Mouse (Mus musculus) ovary, postnatal 14 days (tissue): Measurements from ENCODE around the gene Mmp14.

Experiments used
- DNase-seq: peaks from one replicate; pipeline ENCODE4 v3.0.0; 2022; ENCODE audit warnings: low spot score

Mmp14 gene

DNA sequence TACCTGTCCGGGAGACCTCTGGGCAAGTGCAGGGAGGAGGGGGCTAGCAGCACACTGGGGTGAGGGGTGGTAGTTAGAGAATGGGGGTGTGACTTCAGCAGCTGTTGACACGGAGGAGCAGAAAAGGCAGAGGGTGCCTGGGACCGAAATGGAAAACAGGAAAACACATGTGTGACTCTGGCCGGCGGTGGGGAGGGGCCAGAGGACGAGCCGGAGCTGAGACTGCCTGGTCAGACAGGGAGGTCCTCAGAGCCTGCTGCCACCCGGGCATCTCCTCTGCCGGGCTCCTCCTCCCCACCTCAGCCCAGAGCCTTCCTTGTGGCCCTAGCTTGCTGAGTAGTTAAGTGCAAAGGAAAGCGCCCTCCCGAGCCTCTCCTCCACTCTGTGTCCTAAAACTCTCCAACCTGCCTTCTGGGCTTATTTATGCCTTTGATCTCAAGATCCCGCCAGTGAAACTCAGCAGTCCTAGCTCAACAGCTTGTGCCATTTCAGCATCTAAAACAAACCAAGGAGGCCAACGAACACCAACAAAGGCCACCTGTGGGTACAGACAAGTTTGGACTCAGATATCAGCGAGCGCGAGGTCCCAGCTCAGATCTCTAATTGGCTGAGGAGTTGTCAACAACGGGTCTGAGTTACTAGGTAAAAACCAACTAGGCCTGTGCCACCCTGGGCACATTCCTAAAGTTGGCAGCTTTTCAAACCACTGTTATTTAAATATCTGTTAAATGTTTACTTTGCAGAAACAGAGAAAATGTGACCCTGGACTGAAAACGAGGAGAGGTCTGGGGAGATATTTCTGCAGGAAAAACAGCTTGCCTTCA, 17.3 kb upstream of the Mmp14 start:
- peak; percentile 27 for DNase-seq

DNA sequence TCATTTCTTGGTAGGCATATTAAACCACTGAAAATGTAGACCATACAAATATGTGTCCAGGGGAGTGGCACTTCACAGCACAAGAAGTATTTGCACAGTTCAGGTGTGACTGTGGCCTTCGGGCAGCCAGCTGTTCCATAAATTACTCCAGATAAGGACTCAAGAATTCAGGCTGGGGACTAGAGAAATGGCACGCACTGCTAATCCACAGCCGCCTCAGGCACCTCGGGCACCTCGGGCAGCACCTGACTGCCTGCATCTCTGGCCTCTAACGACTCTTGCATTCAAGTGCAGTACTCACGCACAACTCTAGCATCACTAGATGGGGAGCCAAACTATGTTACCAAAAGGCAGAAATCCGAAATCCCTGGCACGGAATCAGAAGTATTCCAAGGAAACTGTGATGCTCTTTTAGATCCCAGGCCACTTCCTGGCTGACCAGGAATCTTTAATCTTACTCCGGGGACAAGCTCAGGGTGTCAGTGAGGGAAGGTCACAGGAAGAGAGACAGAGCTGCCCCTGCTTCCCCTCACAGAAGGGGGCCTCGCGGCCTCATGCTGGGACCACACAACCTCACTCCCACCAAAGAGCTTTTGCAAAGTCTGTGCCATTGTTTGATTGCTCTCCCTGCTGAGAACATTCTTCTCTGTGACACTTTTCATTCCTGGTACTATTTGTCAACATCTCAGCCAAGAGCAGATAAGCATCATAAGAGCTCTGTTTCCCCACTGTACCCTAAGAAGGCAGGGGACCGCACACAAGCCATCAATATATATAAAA, 16.0 kb upstream of the Mmp14 start:
- DNase-seq: no peak

- DNase-seq: no peak
Observed at GRCm38 (mm10) chr14:54416229-54416775, 15.1 kb upstream of the Mmp14 start.

GRCm38 (mm10) chr14:54416830-54417229, 14.6 kb upstream of the Mmp14 start:
- no peak for DNase-seq

DNA sequence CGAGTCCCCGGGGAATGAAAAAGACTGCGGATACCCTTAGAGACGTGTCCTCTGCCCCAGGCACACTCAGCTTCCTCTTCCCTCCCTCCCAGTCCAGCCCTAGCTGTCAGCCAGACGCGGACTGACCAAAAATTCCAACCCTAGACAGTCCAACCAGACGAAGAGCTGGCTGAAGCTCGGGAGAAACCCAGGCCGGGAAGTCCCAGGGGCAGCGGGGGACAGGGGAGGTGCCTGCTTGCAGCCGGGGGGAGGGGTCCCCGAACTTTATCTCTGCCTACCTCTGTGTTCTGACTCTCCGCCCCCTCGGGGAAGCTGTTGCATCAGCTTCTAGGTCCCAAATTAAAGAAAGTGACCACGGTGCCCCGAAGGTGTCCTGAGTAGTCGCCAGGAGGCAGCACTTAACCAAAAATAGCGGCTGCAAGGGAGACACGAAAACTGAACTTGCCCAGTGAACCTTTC, 13.8 kb upstream of the Mmp14 start, which contains the start of gene Slc7a7:
Gene Slc7a7 (minus strand): TSS at position 158 of the 459 bp plus-strand sequence.
- DNase-seq: no peak

GRCm38 (mm10) chr14:54421014-54421413, 10.4 kb upstream of the Mmp14 start:
- no peak for DNase-seq

DNA sequence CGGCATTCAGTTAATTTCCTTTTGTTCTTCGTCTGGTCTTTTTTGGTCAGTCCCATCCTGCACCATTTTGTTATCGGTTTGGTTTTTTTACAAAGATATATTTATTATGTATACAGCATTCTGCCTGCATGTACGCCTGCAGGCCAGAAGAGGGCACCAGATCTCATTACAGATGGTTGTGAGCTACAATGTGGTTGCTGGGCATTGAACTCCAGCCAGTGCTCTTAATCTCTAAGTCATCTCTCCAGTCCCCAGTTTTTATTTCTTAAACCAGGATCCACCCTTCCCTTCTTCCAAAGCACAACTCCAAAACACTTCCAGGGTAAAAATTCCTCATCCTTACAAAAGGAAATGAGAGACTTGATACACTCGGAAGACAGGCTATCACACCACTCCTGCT, 8.0 kb upstream of the Mmp14 start:
- DNase-seq: no peak

GRCm38 (mm10) chr14:54424634-54425033, 6.8 kb upstream of the Mmp14 start:
- DNase-seq: no peak

GRCm38 (mm10) chr14:54425540-54425939, 5.9 kb upstream of the Mmp14 start:
- DNase-seq: no peak

GRCm38 (mm10) chr14:54426003-54426688, 5.3 kb upstream of the Mmp14 start:
- no peak for DNase-seq

GRCm38 (mm10) chr14:54426689-54427398, 4.6 kb upstream of the Mmp14 start, which contains the start of gene Mrpl52:
Gene Mrpl52, plus strand, starts transcription at chr14:54426909.
- peak; percentile 90 for DNase-seq

DNA sequence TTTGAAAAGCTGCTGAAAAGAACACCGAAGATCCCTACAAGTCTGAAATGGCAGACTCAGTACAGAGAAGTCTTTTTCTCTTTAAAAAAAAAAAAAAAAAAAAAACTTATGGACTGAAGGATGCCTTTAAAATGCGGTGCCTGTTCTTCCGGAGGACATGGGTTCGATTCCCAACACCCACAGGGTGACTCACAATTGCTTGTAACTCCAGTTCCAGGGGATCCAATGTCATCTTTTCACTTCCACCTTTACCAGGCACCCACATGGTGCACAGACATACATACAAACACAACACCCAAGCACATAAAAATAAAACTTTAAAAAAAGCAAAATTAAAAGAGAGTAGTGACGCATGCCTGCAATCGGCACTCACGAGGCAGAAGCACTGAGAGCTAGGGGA, 3.7 kb upstream of the Mmp14 start:
- DNase-seq: no peak

- DNase-seq: no peak
Observed at GRCm38 (mm10) chr14:54428421-54428820, 3.0 kb upstream of the Mmp14 start.

- no peak for DNase-seq
Observed at GRCm38 (mm10) chr14:54429332-54430093, 1.9 kb upstream of the Mmp14 start.

GRCm38 (mm10) chr14:54430406-54431145, 836 bp upstream of the Mmp14 start:
- DNase-seq: no peak

DNA sequence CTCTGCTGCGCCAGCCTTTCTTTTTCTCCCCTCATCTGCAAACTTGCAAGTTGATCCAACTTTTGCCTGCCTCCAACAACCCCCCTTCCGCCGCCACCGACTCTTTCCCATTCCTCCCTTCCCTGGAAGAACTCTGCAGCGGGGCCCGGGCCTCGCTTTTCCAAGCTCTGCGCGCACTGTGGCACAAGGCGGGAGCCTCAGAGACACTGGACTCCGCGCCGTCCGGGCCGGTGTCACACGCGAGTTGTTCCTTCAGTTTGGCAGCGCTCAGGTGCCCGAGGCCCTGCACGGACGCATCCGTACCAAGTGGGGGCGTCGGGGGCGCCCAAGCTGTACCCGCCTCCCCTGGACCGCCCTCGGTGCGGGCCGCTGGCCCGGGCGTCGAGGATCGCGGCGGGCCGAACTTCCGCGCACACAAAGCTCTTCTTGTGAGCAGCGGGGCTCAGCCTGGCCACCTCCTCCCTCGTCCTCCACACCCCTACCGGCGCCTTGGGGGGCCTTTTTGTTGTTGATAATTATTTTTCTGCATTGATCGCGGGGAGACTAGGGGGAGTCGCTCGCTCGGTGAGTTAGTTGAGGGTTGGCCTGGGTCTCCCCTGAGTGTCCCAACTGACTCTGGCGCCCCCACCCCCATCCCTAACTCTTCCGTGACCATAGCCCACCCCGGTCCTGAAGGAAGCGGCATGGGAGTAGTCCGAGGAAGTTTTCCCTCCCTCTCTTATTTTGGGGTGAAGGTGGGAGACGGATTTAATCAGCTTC, 845 bp downstream of the Mmp14 start:
- DNase-seq: no peak

DNA sequence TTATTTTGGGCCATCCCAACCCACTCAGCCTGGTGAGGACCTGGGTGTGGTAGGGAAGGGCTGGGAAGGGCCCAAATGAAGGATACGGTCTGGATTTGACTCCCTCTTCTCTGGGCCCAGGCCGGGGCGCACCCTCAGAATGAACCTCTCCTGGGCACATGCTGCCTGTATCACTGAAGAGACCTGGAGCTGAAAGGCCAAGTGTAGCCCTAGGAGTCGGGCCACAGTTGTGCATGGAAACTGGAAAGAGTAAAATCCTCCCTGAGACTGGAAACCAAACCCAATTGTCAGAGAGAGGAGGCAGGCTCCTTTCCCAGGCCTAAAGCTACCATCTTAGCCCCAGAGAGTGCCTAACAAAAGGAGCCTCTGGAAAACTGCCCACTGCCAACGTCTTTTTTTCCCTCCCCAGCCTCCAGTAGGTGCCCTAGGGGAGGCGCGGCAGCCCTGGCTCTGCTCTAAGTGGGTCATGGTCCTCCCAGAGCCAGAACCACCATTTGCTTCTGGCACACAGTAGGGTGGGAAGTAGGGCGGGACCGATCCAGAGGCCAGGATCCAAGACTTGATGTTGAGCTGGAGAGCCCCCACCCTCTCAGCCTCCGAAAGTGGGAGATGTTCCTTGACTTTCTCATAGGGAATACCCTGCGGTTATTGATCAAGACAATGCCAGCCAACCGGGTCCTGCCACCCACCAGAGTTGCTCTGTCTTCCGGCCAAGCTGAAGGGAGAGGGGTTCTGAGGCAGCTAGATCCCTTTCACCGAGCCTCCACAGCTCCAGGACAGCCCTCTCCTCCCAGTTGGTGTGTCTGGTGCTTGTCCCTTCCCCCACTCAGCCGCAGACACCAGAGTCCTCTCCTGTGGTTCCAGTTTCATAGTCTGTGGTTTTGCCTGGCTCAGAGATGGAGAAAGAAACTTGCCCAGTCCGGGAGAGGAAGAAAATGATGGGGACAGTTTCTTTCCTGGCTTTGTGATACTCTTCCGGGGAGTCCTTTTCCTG, 1.7 kb downstream of the Mmp14 start:
- DNase-seq: no peak

- DNase-seq: no peak
Observed at GRCm38 (mm10) chr14:54433941-54434531, 2.6 kb downstream of the Mmp14 start.
